Mouse (Mus musculus) frontal cortex, postnatal 36 days (tissue): ENCODE results near the gene Dnah14.

Experiments
- DNase-seq, 2 experiments: peaks; one replicate each; pipeline ENCODE4 v3.0.0; 2022; ENCODE audit warnings: low spot score in 2 of 2

Gene Dnah14

DNA sequence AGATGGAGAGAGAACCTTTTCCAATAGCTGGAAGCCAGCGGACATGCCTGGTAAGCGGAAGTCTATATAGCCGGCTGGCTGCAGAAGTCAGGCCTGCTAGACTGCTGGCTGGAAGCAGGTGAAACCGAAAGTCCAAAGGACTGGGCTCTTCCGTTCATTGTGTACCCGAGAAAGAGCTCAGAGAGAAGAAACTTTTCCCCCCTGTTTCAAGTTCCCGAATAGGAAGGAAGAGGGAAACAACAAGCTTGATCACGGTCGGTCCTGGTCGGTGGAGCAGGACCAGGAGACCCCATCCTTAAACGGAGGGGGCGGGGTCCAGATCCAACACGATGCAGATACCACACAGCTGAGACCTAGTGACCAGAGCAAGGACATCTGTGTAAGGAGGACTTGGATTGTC is 276.1 kb downstream of the Dnah14 start:
- DNase-seq = no peak

DNA sequence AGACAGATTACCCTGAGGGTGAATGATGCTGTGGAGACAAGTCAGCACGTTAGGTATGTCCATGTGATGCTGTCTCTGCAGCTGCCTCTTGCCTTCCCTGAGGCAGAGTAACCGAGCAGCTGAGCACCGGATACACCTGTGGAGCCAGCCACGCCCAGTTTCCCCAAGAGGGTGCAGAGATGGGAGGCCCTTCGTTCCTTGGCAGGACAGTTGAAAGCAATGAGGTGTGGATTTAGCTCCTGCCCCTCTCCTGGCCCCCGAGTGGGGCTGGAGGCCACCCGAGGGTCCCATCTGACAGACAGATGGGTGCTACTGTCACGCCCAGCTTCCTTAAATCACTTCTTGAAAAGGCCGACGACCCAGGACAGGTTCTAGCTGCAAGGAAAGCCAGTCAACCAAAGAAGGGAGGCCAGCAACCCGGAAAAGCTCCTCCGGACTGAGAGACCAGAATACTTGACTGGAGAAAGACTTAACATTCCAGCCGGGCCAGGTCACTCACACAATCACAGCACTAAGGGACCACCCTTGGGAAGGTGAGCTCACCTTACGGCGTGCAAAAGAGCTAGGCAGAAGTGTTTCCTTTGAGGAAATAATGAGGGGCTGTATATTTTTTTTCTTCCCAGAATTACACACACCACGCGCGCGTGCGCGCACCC is 276.9 kb downstream of the Dnah14 start:
- DNase-seq = no peak

DNA sequence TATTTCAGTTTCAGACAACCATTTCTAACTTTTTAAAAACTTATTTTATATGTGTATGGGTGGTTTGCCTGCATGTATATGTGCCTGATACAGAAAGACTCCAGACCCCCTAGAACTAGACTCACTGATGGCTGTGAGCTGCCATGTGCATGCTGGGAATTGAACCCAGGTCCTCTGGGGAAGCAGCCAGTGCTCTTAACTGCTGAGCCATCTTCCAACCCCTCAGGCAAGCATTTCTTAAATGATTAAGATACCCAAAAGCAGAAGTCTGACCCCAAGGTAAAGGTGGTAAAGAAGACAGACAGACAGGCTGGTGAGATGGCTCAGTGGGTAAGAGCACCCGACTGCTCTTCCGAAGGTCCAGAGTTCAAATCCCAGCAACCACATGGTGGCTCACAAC is 278.5 kb downstream of the Dnah14 start:
- no peak for DNase-seq

- DNase-seq = no peak
Observed at GRCm38 (mm10) chr1:181856329-181856728, 280.0 kb downstream of the Dnah14 start.

- no peak for DNase-seq
Observed at GRCm38 (mm10) chr1:181860659-181861058, 284.3 kb downstream of the Dnah14 start.

- DNase-seq = no peak
Observed at GRCm38 (mm10) chr1:181861181-181861902, 285.0 kb downstream of the Dnah14 start.

- no peak for DNase-seq
Observed at GRCm38 (mm10) chr1:181862676-181863374, 286.5 kb downstream of the Dnah14 start.

- DNase-seq = no peak
Observed at GRCm38 (mm10) chr1:181863431-181863830, 287.1 kb downstream of the Dnah14 start.
